Mouse (Mus musculus) forebrain, postnatal 0 days (tissue): Measurements from ENCODE around the gene Hc. TPM values are rescaled to one million over a fixed set of nuclear protein-coding genes. Genes with fewer than 3 reads are reported as not detected.

Experiments used
- ATAC-seq: fragments of 200-750 bp; cut with Nextera tagmentation; 2 replicates; pipeline ENCODE4 v1.8.0; 2017; ENCODE audit warnings: mild to moderate bottlenecking, moderate library complexity
- DNase-seq: peaks from one replicate; pipeline ENCODE4 v3.0.0-alpha.2; 2015
- H3K27ac ChIP-seq: fragments of 300-500 bp; sonication (generic); 2 replicates; pipeline ENCODE4 v1.5.1; 2014; ENCODE audit warnings: low read depth, mild to moderate bottlenecking, antibody characterized with exemption, low read length, moderate library complexity, mixed read lengths
- H3K27me3 ChIP-seq: fragments of 300-500 bp; sonication (generic); 2 replicates; pipeline ENCODE4 v1.6.1; 2014; ENCODE audit warnings: mild to moderate bottlenecking, low read length, mixed read lengths; ENCODE audit not compliant: insufficient read depth
- H3K36me3 ChIP-seq: fragments of 300-500 bp; sonication (generic); 2 replicates; pipeline ENCODE4 v1.6.1; 2014; ENCODE audit warnings: mild to moderate bottlenecking, moderate library complexity; ENCODE audit not compliant: insufficient read depth
- H3K4me1 ChIP-seq: fragments of 300-500 bp; sonication (generic); 2 replicates; pipeline ENCODE4 v1.6.1; 2014; ENCODE audit warnings: antibody characterized with exemption; ENCODE audit not compliant: insufficient read depth
- H3K4me2 ChIP-seq: fragments of 300-500 bp; sonication (generic); 2 replicates; pipeline ENCODE4 v1.6.1; 2014; ENCODE audit warnings: low read depth, mild to moderate bottlenecking, moderate library complexity
- H3K4me3 ChIP-seq: fragments of 300-500 bp; sonication (generic); 2 replicates; pipeline ENCODE4 v1.5.1; 2014; ENCODE audit warnings: low read depth, low read length, mixed read lengths
- H3K9ac ChIP-seq: fragments of 300-500 bp; sonication (generic); 2 replicates; pipeline ENCODE4 v1.6.1; 2014; ENCODE audit warnings: mild to moderate bottlenecking
- H3K9me3 ChIP-seq: fragments of 300-500 bp; sonication (generic); 2 replicates; pipeline ENCODE4 v1.6.1; 2016; ENCODE audit warnings: low read length
- CTCF ChIP-seq: sonication (generic); IDR thresholded peaks from 2 replicates; pipeline ENCODE4 v1.5.1; 2016; ENCODE audit warnings: antibody characterized with exemption, control low read depth, low read depth
- WGBS: fragments of 180-500 bp; shearing (Covaris S2); extraction: QIAGEN DNeasy Blood & Tissue Kit; methylation state at CpG from one replicate; pipeline ENCODE4 v1.1.7; 2014; 5-methylcytosine and 5-hydroxymethylcytosine counted together
- polyA plus RNA-seq: library from polyadenylated mRNA; unstranded; fragments of >200 nt; fragmentation: Nextera tagmentation; extraction: Ambion mirVana; gene quantifications from 2 replicates; pipeline ENCODE4 v1.2.1, GENCODE M21; 2015
- total RNA-seq: library from RNA; depleted of rRNA; stranded (reverse); fragments of >200 nt; gene quantifications from 2 replicates; pipeline ENCODE4 v1.2.3, GENCODE M21; 2014

The Hc gene
- total and polyA plus RNA-seq, 2 experiments from 2014 or later: 1.1 to 1.3 TPM

GRCm38 (mm10) chr2:34962211-34962610 is 99.0 kb downstream of the Hc start:
- H3K9me3 ChIP-seq: no peaks in the 10 kb centered on the region
- no peak overlapping the region for H3K4me3 ChIP-seq
- no peak for TF ChIP-seq CTCF
- no peaks in the 10 kb centered on the region for H3K4me1 ChIP-seq
- no peaks in the 10 kb centered on the region for H3K36me3 ChIP-seq
- H3K27ac ChIP-seq: no peak overlapping the region
- ATAC-seq (no peak), DNase-seq (no peak)
- H3K4me2 ChIP-seq: no peak overlapping the region
- H3K9ac ChIP-seq: no peak overlapping the region
- no peaks in the 10 kb centered on the region for H3K27me3 ChIP-seq
- 91% methylated on average over 2 of the region's 2 CpGs for WGBS

- WGBS: 16% methylated on average over 20 of the region's 20 CpGs
- Histone ChIP-seq H3K4me2 (peak within 1 kb of the TSS; percentile 30), H3K9ac (no peak within 1 kb of the TSS), H3K27me3 (no peaks in the 10 kb centered on the region), H3K4me1 (no peaks in the 10 kb centered on the region), H3K9me3 (no peaks in the 10 kb centered on the region), H3K27ac (no peak within 1 kb of the TSS), H3K4me3 (0 out of 2 replicates have a peak within 1 kb of the TSS, but pooled peaks have one; percentile 0), H3K36me3 (no peaks in the 10 kb centered on the region)
- no peak for TF ChIP-seq CTCF
- ATAC-seq (peak; percentile 40; the same call in 1 of the 2 replicates), DNase-seq (peak; percentile 9)
Measured at GRCm38 (mm10) chr2:34961481-34962036, 99.7 kb downstream of the Hc start, which contains the start of gene Traf1. Gene Traf1, minus strand, starts transcription at chr2:34961772.

GRCm38 (mm10) chr2:34960966-34961365 is 100.3 kb downstream of the Hc start:
- Histone ChIP-seq H3K27ac (no peak overlapping the region), H3K9me3 (no peaks in the 10 kb centered on the region), H3K27me3 (no peaks in the 10 kb centered on the region), H3K4me2 (peak overlapping the region; percentile 30), H3K9ac (no peak overlapping the region), H3K36me3 (no peaks in the 10 kb centered on the region), H3K4me1 (no peaks in the 10 kb centered on the region), H3K4me3 (0 out of 2 replicates have a peak overlapping the region, but pooled peaks have one; percentile 0)
- no peak for DNase-seq
- no peak for TF ChIP-seq CTCF
- 79% methylated on average over 6 of the region's 6 CpGs for WGBS
- no peak for ATAC-seq

- Histone ChIP-seq H3K9ac (no peak overlapping the region), H3K4me1 (no peaks in the 10 kb centered on the region), H3K27me3 (no peaks in the 10 kb centered on the region), H3K27ac (no peak overlapping the region), H3K36me3 (no peaks in the 10 kb centered on the region), H3K4me3 (no peak overlapping the region), H3K4me2 (no peak overlapping the region), H3K9me3 (no peaks in the 10 kb centered on the region)
- no peak for ATAC-seq
- DNase-seq: no peak
- no peak for TF ChIP-seq CTCF
- WGBS: 79% methylated on average over 4 of the region's 5 CpGs
Measured at GRCm38 (mm10) chr2:34960466-34960865, 100.8 kb downstream of the Hc start.

- no peaks in the 10 kb centered on the region for H3K27me3 ChIP-seq
- DNase-seq (no peak), ATAC-seq (no peak)
- H3K36me3 ChIP-seq: no peaks in the 10 kb centered on the region
- no peaks in the 10 kb centered on the region for H3K9me3 ChIP-seq
- no peaks in the 10 kb centered on the region for H3K4me1 ChIP-seq
- no peak for TF ChIP-seq CTCF
- no peak overlapping the region for H3K27ac ChIP-seq
- H3K9ac ChIP-seq: no peak overlapping the region
- no peak overlapping the region for H3K4me3 ChIP-seq
- 94% methylated on average over 7 of the region's 7 CpGs for WGBS
- H3K4me2 ChIP-seq: no peak overlapping the region
Measured at GRCm38 (mm10) chr2:34958582-34958981, 102.7 kb downstream of the Hc start.

- Histone ChIP-seq H3K36me3 (no peaks in the 10 kb centered on the region), H3K27me3 (no peaks in the 10 kb centered on the region), H3K27ac (no peak overlapping the region), H3K4me2 (no peak overlapping the region), H3K9me3 (no peaks in the 10 kb centered on the region), H3K9ac (no peak overlapping the region), H3K4me3 (no peak overlapping the region), H3K4me1 (no peaks in the 10 kb centered on the region)
- no peak for TF ChIP-seq CTCF
- 85% methylated on average over 7 of the region's 7 CpGs for WGBS
- no peak for ATAC-seq
- DNase-seq: no peak
Measured at GRCm38 (mm10) chr2:34958036-34958435, 103.2 kb downstream of the Hc start.

- Histone ChIP-seq H3K4me3 (no peak overlapping the region), H3K9me3 (no peaks in the 10 kb centered on the region), H3K36me3 (no peaks in the 10 kb centered on the region), H3K4me2 (no peak overlapping the region), H3K27me3 (no peaks in the 10 kb centered on the region), H3K4me1 (no peaks in the 10 kb centered on the region), H3K9ac (no peak overlapping the region), H3K27ac (no peak overlapping the region)
- 39% methylated on average over 1 of the region's 1 CpGs for WGBS
- no peak for TF ChIP-seq CTCF
- no peak for ATAC-seq
- no peak for DNase-seq
Measured at GRCm38 (mm10) chr2:34957405-34957804, 103.8 kb downstream of the Hc start.
